Mouse (Mus musculus): ENCODE measurements at regions not wholly inside any gene's neighbourhood (a gene's known extent, or its start where the extent isn't known, plus 50 kb on each side); places are given as distances from the start of the nearest gene placed in this dataset.
"Not testable (repeated sequence)": the region's sequence is repeated elsewhere in the genome, so short reads cannot be mapped to it uniquely, and the experiment has no call there.

DNA sequence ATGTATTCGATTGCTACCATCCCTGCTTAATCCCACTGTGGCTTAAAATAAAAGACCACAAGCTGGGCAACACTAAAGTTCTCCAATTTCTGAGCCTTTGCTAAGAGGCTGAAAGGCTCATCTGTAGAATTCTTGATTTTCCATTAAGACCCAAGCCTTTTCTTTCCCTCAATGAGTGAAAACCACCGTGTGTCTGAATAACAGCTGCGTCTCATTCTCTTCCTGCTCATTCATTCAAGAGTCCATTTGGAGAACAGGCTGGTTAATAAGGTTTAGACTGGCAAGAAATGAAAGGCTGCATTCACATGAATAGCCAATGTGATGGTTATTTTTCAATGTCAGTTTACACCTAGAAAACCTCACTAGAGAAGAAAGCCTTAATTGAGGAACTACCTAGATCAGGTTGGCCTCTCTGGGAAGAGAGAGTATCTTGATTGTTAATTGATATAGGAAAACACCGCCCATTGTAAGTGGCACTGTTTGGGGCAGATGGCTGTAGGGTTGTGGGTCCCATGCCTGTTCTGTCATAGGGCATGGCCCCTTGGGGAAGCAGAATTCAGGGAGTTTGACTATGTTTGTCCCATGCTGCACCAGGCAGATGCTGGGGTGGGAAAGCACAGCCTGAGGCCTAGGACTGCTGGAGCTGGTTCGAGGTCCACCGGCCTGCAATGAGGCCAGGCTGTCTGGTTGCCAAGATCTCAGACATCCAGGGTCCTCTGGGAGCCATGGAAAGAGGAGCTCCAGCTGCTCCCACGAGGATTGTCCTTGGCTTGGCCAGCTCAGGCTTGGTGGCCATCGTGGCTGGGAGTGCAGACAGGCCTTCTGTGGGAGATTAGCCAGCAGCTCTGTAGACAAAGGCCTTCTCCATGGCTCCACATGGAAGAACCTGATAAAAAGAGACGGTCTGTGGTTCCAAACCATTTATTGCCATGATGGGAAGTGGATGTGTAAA lies 161.3 kb upstream of the Castor2 start:
- no peak for DNase-seq (ENCODE audit: low spot score)

DNA sequence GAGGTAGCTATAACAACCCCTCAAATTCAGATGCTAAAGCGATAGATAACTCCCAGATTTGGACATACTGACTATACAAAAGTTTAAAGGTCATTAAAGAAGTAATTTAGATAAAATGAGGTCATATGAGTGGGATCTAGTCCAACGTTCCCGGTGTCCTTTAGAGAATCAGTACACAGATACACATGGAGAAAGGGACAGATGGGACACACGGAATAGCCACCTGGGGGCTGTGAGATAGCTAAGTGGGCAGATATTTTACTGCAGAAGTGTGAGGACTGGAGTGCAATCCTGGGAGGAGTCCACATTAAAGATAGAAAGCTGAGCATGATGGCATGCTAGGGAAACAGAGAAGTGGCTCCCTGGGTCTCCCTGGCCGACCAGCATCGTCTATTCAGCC lies 164.1 kb upstream of the Castor2 start:
- DNase-seq (ENCODE audit: low spot score) = no peak

DNA sequence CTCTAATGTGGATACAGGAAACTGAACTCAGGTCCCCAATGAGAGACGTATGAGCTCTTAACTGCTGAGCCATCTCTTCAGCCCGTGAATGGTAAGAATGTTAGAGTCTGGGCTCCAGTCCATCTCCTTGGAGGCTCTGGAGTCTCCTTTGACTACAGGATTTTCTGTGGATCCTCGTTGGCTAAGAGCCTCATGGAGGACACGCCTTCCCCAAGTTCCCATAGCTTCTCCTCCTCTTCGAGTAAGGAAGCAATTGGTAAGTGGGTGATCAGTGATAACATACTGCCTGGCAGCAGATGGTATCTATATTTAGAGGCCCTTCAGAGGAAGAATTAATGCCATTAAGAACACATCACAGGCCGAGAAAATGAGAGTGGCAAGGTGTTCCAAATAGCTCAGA lies 164.5 kb upstream of the Castor2 start:
- DNase-seq (ENCODE audit: low spot score) = no peak

DNA sequence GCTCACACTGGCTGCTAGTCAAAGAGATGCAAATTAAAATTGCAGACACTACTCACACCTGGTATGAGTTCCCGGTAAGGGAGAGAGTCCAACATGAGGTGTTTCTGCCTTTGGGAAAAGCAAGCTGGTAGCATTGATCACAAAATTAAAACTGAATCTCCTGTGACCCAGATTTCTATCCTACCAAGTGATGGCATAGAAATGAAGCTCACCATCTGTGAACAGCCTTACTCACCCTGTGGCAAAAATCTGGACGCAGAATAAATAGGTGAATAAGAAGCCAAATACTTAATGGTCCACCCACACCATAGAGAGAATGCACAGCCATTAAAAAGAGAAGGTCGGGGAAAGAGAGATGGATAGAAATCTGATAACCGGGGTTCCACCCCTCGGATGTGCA lies 169.4 kb upstream of the Castor2 start:
- no peak for DNase-seq (ENCODE audit: low spot score)

DNA sequence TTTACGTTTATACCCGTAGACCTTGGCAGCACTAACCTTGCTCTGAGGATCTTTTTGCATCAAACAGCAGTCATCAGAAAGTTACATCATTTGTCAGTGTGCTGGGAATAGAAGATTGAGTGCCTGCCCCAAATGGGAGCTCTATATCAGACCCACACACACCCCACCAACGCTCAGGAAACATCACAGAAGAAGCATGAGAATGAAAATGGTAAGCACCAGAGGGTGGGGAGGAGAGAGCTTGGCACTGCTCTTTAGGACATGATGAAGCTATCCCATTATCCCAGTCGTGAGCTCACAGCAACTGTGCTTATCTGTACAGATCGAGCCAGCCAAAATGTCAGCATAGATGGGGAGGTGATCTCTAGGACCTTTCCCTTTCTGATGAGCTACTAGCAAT lies 172.5 kb upstream of the Castor2 start:
- no peak for DNase-seq (ENCODE audit: low spot score)

DNA sequence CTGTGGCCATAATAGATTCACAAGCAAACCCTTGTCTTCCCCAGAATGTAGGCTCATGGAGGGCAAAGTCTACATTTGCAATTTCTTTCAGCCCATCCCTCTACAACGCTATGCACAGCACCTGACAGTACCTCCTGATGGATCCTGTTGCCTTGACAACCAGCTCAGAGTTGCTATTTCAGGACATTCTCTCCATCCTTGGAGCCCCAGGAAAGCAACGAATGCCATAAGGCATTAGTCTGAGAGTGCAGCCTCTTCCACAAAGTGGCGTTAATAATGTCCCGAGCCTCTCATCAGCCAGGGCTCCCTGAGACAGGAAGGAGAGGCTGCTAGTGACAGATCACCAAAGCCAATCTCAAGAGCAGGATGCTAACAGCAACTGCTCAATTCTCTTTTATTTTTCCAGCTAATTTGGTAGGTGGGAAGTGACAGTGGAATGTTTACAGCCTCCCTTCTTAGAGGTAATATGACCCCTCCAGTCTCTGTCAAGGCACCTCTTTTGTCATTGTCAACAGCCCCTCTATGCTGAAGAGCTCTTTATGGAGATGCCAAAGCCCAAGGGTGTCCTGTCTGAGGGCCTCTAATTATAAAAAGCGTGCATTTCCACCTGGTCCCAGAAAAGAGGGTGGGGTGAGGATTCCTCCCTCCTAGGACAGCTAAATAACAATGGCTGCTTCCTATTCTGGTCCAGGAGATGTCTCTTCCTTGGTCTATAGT lies 174.2 kb upstream of the Castor2 start:
- no peak for DNase-seq (ENCODE audit: low spot score)

DNA sequence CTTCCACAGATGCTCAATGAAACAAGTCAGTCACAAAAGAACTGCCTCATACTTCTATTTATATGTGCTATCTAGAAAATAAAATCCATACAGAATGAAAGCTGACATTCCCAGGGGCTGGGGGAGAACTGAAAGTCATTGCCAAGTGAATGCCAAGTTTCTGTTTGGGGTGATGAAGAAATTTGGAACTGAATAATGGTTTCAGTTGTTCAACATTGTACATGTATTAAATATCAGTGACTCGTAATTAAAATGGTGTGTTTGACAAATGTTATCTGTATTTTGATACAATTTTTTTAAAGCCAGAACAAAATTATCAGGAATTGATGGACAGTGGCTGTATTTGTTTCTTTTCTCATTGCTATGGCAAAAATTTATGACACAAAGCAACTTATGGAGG lies 177.3 kb upstream of the Castor2 start:
- DNase-seq (ENCODE audit: low spot score) = no peak

DNA sequence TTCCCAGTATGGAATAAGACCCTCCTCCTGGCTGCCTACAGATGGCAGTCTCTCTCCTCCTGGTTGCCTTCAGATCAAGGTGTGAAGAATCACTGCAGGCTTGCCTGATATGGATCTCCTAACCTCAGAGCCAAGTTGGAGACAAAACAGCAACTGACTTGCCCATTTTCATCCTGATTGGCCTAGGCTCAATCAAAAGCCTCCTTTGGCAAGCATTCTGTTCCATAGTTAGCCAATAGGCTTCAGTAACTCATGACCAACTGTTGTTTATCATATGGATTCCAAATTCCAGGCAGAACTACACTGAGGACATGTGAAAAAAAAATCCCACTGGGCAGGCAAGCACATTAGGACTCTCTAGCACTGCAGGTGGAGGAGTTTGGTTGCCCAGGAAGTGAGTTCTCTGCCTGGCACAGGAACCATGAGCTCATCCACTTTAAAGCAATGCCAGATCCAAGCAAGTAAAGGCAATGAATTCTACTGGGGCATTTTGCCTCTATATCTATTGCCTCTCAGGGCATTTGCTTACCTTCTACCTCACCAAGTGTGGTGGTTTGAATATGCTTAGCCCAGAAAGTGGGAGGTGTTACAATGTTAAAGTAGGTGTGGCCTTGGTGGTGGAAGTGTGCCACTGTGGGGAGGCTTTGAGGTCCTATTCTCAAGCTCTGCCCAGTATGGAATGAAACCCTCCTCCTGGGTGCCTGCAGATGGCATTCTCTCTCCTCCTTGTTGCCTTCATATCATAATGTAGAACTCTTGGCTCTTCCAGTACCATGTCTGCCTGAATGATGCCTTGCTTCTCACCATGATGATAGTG lies 183.6 kb upstream of the Castor2 start:
- no peak for DNase-seq (ENCODE audit: low spot score)

DNA sequence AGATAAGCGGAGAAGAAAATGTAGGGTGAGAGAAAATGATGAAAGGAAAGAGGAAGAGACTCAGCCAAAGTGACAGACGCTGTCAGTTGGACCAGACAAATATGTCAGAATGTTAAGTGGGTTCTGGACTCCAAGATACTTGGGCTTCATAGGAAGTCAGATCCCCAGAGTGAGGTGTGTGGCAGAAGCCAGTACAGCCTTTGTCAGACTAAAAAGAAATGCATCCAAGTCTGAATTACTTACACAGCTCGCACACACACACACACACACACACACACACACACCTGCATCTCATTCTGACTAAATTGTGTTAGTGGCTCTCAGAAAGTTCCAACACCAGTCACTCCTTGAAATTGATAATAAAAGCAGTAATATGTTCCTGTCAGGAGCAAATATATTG lies 192.1 kb upstream of the Castor2 start:
- DNase-seq (ENCODE audit: low spot score) = no peak

DNA sequence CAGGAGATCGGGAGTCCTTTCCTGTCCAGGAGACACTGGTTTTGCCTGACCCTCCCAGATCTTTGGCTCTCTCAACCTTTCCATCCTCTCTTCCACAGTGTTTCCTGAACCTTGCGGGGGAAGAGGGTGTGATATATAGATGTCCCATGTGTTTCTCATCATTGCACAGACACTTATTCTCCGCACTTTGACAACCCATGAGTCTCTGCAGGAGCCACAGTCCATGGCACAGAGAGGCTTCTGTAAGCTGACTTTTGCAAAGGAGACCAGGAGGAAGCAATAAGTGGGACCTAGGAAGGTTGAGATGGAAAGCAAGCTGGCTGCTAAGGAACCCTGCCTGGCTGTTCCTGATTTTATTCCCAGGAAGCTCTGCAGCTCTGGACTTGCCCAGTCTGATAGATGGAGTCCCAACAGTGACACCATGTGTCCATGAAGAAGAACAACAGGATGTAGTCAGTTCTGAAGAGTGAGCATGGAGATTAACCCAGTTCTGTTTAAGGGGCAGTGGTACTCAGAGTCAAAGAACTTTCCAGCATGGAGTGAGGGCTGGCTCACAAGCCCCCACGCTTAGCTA lies 201.4 kb upstream of the Castor2 start:
- no peak for DNase-seq (ENCODE audit: low spot score)

DNA sequence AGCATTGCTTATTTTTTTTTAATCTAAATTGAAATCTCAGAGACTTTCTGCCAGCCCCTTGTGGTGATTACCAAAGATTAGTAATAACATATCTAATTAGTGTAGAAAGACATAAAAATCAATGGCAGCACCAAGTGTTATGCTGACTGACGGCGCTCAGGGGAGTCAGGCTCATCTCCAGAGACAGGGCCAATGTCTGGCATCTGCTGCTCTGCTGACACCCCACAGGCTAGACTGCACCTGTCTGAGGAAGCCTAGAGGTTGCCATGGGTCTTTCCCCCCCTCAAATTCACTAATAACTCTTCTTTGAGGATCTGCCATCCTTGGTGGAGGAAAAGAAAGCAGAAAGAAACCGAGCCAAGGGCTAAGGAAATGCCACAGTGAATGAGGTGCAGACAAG lies 208.8 kb upstream of the Castor2 start:
- DNase-seq (ENCODE audit: low spot score) = no peak

DNA sequence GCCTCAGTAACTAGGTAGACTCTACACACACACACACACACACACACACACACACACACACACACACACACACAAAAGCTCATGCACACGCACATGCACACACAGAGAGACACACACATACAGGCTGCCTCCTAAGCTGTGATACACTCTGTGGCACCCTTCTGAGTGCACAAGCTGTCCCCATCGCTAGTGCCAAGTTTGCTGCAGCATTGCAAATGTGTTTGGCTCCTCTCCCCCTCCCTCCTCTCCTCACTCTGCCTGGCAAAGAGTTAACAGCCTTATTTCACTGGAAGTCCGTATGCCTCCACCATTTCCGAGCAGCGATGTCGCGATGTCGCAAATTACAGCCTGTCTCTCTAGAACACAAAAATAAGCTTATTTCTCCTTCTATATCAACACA lies 209.7 kb upstream of the Castor2 start:
- DNase-seq (ENCODE audit: low spot score) = no peak

DNA sequence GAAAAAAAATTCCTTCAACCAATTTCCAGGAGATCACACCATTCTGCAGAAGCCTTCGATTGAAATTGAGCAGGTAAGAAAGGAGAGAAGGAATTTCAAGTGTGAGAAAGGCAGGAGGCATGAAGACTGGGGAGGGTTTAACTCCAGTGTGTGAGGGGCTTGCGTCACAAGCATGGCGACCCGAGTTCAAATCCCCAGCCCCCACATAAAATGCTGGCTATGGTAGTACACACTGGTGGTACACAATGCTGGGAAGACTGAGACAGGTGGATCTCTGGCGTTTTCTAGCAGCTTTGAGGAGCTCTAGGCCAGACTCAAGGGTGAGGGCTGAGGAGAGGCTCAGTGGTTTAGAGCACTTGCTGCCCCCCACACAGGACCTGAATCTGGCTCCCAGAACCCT lies 214.0 kb upstream of the Castor2 start:
- DNase-seq (ENCODE audit: low spot score) = no peak

DNA sequence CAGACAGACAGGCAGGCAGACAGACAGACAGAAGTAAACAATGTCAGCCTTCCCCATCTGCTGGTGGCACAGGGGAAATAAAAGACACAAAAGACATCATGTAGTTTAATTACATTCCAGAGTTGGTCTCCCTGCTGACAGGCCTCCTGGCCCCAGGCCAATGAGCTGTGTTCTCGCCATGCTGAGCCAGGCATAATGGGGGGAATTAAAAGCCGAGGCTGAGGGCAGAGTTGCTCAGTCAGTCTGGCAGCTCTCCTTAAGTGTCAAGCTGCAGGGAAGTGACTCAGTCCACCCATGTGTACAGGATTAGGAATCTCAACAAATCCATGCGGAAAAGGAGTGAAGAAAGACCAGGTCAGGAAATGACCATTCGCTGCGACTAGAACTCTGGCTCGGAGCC lies 214.5 kb upstream of the Castor2 start:
- DNase-seq (ENCODE audit: low spot score) = no peak

DNA sequence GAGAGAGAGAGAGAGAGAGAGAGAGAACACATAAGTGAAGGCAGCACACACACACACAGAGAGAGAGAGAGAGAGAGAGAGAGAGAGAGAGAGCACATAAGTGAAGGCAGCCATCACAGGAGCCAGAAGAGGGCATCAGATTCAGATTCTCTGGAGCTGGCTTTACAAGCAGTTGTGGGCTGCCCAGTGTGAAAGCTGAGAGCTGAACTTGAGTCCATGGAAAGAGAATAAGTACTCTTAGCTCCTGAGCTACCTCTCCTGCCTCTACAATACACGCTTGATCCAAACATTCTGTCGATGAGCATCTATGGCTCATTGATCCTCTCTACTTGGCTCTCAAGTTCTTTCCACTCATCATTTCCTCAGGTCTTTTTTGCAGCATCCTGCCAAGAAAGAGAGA lies 214.9 kb upstream of the Castor2 start:
- no peak for DNase-seq (ENCODE audit: low spot score)

DNA sequence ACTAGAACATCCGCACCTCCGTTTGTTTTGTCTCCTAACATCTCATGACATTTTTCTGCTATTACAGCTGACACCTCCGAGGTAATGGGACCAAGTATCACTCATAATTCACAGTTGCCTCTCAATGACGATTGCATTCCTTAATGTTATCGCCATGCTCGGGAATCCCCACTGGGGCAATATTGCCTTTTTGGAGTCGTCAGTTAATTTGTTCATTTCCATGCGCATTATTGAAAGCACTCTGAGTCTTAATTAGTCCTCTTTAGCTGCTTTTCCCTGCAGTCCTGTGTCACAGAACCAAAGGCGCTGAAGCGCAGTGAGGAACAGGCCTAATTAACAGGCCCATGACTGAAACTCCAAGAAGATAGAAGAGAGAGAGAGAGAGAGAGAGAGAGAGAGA lies 255.0 kb upstream of the Castor2 start:
- DNase-seq (ENCODE audit: low spot score) = no peak

DNA sequence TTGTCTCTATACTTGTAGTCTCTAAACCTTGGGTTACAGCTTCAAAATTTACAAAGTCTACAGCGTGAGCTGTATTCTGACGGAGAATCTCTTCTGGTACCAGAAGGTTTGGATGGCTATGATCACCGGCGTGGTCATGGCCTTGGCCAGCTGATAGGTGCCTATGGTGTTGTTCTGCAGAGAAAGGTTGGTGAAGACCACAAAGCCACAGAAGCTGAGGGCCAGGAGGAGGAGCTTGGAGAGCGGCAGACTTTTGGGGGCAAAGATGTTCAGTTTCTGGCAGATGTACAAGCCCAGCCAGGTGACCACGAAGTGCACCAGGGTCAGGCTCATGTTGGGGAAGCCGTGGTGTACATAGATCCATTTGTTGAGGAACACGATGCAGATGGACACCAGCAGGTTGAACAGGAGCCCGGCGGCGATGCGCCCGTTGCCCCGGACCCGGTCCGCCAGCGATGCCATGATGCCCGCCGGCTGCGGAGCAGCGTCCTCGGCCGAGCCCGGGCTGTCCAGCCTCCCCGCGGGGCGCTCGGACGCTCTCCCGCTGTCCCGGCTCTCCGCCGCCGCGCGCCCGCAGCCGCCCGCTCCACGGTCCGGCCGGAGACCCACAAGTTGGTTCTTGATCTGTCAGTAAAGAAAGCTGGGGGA lies 257.3 kb upstream of the Castor2 start:
- not testable (repeated sequence) for DNase-seq (ENCODE audit: low spot score)

DNA sequence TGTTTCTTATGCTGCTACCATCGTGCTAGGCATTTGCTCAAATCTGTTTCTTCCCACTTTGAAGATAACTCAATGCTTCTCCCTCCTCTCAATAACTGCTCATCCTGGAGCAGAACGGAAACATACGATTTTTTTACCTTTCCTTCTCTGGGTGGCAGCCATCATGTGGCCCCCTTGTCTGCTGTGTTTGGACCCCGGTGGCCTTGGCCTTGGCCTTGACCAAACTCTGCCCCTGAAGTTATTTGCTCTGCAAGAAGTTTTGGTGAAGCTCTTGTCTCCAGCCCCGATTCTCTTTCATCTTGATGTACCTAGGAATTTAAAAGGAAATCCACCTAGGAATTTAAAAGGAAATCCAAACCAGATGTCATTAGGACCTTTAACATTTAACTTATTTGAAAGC lies 261.2 kb upstream of the Castor2 start:
- no peak for DNase-seq (ENCODE audit: low spot score)

DNA sequence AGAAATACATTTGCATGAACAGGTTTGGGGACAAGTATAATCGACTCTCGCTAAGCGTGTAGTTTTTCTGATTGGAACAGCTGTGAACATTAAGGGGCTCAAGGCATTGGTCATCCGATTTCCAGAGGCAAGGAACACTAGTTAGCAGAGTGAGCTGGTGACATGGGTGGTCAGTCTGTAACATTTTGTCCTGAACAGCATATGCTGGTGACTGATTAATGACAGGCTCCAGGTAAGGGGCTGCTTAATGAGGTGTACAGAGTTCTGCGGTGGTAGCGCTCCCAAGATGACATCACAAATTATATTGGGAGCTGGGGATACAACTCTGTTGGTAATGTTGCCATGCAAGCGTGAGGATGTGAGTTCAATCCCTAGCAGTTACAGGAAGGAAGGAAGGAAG lies 266.3 kb upstream of the Castor2 start:
- no peak for DNase-seq (ENCODE audit: low spot score)

DNA sequence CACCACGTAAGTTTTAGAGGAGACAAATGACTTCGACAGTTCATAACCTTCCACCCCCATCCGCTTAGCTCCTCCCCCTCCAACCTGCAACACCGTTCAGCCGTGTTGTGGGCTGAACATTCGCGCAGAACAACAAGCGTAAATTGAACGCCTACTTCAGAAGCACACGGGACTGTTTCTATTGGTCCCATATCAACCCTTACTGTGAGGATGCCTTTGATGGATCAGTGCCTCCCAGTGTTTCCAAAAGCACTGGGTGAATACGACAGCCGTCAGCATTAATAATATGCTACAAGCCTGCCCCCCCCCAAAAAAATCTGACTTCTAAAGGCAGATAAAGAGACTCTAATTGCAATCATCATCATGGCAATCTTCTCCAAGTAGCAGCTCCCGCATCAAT lies 271.3 kb upstream of the Castor2 start:
- no peak for DNase-seq (ENCODE audit: low spot score)

DNA sequence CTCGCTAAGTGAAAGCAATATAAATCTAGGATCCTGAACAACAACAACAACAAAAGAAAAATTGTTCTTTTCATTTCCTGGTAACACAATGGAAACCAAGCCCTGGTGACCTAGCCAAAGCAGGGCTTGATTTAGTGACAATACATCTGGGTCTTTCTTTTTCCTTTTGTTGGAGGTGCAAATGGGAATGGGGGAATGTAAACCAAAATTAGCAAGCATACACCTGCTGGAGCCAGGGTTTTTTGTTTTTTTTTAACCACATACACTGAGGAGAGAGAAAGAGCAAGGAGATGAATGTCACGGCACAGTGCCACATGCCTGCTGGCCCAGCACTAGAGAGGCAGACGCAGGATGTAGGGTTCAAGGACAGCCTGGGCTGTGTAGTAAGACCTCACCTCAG lies 275.6 kb upstream of the Castor2 start:
- no peak for DNase-seq (ENCODE audit: low spot score)
